Mouse (Mus musculus) cortical plate, adult 2 months (tissue): ENCODE measurements at regions not wholly inside any gene's neighbourhood (a gene's known extent, or its start where the extent isn't known, plus 50 kb on each side); places are given as distances from the start of the nearest gene placed in this dataset.

Source experiments
- CTCF ChIP-seq: fragments of 200-500 bp; IDR thresholded peaks from 2 replicates; pipeline ENCODE4 v1.5.1; 2011; ENCODE audit warnings: mild to moderate bottlenecking, control low read depth, low read length; ENCODE audit not compliant: insufficient read depth; ENCODE audit errors: extremely low read depth
- POLR2A ChIP-seq: fragments of 200-500 bp; IDR thresholded peaks from 2 replicates; pipeline ENCODE4 v1.6.1; 2011; ENCODE audit warnings: mild to moderate bottlenecking, low read length, control low read depth; ENCODE audit not compliant: insufficient read depth; ENCODE audit errors: extremely low read depth

GRCm38 (mm10) chr4:95483571-95483970, 73.7 kb upstream of the Fggy start:
- TF ChIP-seq POLR2A (no peak), CTCF (no peak)
